Mouse (Mus musculus): Measurements from ENCODE around the gene Stk4. TPM values are rescaled to one million over a fixed set of nuclear protein-coding genes. Genes with fewer than 3 reads are reported as not detected.

Gene Stk4
- polyA plus RNA-seq, 1 experiment from 2014 or later: 14.0 TPM

DNA sequence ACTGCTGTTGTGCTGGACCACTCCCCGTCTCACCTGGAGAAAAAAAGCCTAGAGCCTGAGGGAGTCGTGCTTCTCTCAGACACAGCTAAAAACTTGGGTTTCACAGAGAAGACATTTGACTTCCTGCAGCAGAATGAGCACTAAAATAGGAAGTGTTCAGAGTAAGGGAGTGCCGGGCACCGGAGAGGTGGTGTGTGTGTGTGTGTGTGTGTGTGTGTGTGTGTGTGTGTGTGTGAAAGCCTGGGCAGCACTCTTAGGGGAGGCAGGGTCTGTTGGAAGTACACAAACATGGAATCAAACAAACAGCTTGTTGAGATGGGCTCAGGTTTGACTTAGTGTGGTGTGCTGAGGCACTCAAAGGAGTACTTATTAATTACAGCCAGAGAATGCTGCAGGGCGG lies 5.0 kb downstream of the Stk4 start:
- Histone ChIP-seq H3K9me3 (replicated peaks; ENCODE audit: control insufficient read depth, low read length) (no peaks in the 10 kb centered on the region), H3K36me3 (ENCODE audit: control insufficient read depth, insufficient read depth) (peaks cover 3% of the 10 kb centered on the region; the same call in 1 of the 2 replicates), H3K27ac (ENCODE audit: low read length) (no peak overlapping the region; the same call in 1 of the 2 replicates), H3K4me1 (ENCODE audit: control insufficient read depth, low read depth, low read length) (peaks cover 28% of the 10 kb centered on the region), H3K9ac (ENCODE audit: low read depth, low read length) (peak overlapping the region; percentile 78), H3K27me3 (ENCODE audit: control insufficient read depth, insufficient read depth, low read depth, low read length) (no peaks in the 10 kb centered on the region), H3K4me3 (ENCODE audit: low read depth, low read length) (peak overlapping the region; percentile 93), H3K4me2 (ENCODE audit: low read depth, low read length) (peak overlapping the region; percentile 83)
- ATAC-seq (ENCODE audit: low read depth): no peak
- 14% methylated on average over 5 of the region's 5 CpGs for WGBS (ENCODE audit: insufficient replicate concordance)

- no peak for ATAC-seq (ENCODE audit: low read depth)
- Histone ChIP-seq H3K27ac (ENCODE audit: low read length) (no peak overlapping the region), H3K4me3 (ENCODE audit: low read depth, low read length) (no peak overlapping the region), H3K4me1 (ENCODE audit: control insufficient read depth, low read depth, low read length) (peaks cover 22% of the 10 kb centered on the region), H3K4me2 (ENCODE audit: low read depth, low read length) (no peak overlapping the region), H3K36me3 (ENCODE audit: control insufficient read depth, insufficient read depth) (peaks cover 8% of the 10 kb centered on the region), H3K9me3 (replicated peaks; ENCODE audit: control insufficient read depth, low read length) (no peaks in the 10 kb centered on the region), H3K9ac (ENCODE audit: low read depth, low read length) (no peak overlapping the region), H3K27me3 (ENCODE audit: control insufficient read depth, insufficient read depth, low read depth, low read length) (no peaks in the 10 kb centered on the region)
- 79% methylated on average over 8 of the region's 8 CpGs for WGBS (ENCODE audit: insufficient replicate concordance)
Observed at GRCm38 (mm10) chr2:164076874-164077425, 6.8 kb downstream of the Stk4 start.

GRCm38 (mm10) chr2:164077875-164078274 lies 7.8 kb downstream of the Stk4 start:
- ATAC-seq (ENCODE audit: low read depth): no peak
- H3K27me3 ChIP-seq (ENCODE audit: control insufficient read depth, insufficient read depth, low read depth, low read length): no peaks in the 10 kb centered on the region
- 45% methylated on average over 5 of the region's 5 CpGs for WGBS (ENCODE audit: insufficient replicate concordance)
- no peak overlapping the region for H3K27ac ChIP-seq (ENCODE audit: low read length)
- H3K9ac ChIP-seq (ENCODE audit: low read depth, low read length): no peak overlapping the region
- no peak overlapping the region for H3K4me3 ChIP-seq (ENCODE audit: low read depth, low read length)
- H3K4me2 ChIP-seq (ENCODE audit: low read depth, low read length): no peak overlapping the region
- peaks cover 22% of the 10 kb centered on the region for H3K4me1 ChIP-seq (ENCODE audit: control insufficient read depth, low read depth, low read length)
- H3K9me3 ChIP-seq (replicated peaks; ENCODE audit: control insufficient read depth, low read length): no peaks in the 10 kb centered on the region
- H3K36me3 ChIP-seq (ENCODE audit: control insufficient read depth, insufficient read depth): peaks cover 13% of the 10 kb centered on the region

GRCm38 (mm10) chr2:164079488-164079887 lies 9.4 kb downstream of the Stk4 start:
- H3K36me3 ChIP-seq (ENCODE audit: control insufficient read depth, insufficient read depth): peaks cover 13% of the 10 kb centered on the region
- H3K4me1 ChIP-seq (ENCODE audit: control insufficient read depth, low read depth, low read length): peaks cover 22% of the 10 kb centered on the region
- peak; percentile 10; the same call in 1 of the 2 replicates for ATAC-seq (ENCODE audit: low read depth)
- H3K27me3 ChIP-seq (ENCODE audit: control insufficient read depth, insufficient read depth, low read depth, low read length): no peaks in the 10 kb centered on the region
- no peak overlapping the region for H3K4me3 ChIP-seq (ENCODE audit: low read depth, low read length)
- H3K27ac ChIP-seq (ENCODE audit: low read length): no peak overlapping the region
- no peaks in the 10 kb centered on the region for H3K9me3 ChIP-seq (replicated peaks; ENCODE audit: control insufficient read depth, low read length)
- 41% methylated on average over 6 of the region's 6 CpGs for WGBS (ENCODE audit: insufficient replicate concordance)
- H3K9ac ChIP-seq (ENCODE audit: low read depth, low read length): no peak overlapping the region
- H3K4me2 ChIP-seq (ENCODE audit: low read depth, low read length): no peak overlapping the region

DNA sequence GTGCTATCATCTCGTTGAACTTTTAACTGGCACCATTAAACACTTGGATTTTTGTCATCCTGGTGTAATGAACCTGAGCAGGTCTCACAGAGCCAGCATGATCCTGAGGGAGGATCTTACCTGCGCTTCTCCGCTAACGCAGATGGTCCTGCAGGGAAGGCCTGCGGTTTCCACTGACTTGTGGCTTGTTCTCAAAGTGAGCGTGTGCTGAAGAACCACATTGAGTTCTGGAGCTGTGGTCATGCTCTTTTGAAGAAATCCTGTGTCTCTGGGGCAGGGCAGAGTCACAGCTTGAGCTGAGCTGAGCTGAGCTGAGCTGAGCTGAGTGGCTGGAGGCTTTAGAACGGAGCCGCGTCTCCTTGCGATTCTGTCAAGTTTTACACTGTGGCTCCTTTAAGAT lies 11.5 kb downstream of the Stk4 start:
- no peak overlapping the region for H3K27ac ChIP-seq (ENCODE audit: low read length)
- H3K9ac ChIP-seq (ENCODE audit: low read depth, low read length): no peak overlapping the region
- H3K4me2 ChIP-seq (ENCODE audit: low read depth, low read length): no peak overlapping the region
- H3K4me3 ChIP-seq (ENCODE audit: low read depth, low read length): no peak overlapping the region
- peaks cover 17% of the 10 kb centered on the region for H3K36me3 ChIP-seq (ENCODE audit: control insufficient read depth, insufficient read depth)
- WGBS (ENCODE audit: insufficient replicate concordance): 91% methylated on average over 10 of the region's 10 CpGs
- peaks cover 10% of the 10 kb centered on the region; the same call in 1 of the 2 replicates for H3K4me1 ChIP-seq (ENCODE audit: control insufficient read depth, low read depth, low read length)
- H3K27me3 ChIP-seq (ENCODE audit: control insufficient read depth, insufficient read depth, low read depth, low read length): no peaks in the 10 kb centered on the region
- no peaks in the 10 kb centered on the region for H3K9me3 ChIP-seq (replicated peaks; ENCODE audit: control insufficient read depth, low read length)
- ATAC-seq (ENCODE audit: low read depth): no peak

DNA sequence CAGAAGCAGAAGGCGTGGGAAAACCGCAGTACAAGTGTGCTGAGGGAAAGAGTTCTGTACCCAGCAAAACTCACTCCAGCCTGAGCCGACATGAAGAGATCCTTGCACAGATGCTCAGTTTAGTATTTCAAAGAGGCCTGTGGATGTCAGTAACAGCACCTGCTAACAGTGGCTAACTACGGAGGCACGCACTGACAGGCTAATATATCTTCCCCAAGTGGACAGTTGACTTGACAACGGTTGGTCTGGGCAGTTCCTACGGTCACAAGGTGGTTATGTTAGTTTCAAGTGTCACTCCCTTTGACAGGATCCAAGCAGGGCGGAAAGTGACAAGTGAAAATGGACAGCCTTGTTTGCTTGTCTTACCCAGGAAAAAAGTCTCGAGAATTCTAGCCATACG lies 12.1 kb downstream of the Stk4 start:
- ATAC-seq (ENCODE audit: low read depth): no peak

DNA sequence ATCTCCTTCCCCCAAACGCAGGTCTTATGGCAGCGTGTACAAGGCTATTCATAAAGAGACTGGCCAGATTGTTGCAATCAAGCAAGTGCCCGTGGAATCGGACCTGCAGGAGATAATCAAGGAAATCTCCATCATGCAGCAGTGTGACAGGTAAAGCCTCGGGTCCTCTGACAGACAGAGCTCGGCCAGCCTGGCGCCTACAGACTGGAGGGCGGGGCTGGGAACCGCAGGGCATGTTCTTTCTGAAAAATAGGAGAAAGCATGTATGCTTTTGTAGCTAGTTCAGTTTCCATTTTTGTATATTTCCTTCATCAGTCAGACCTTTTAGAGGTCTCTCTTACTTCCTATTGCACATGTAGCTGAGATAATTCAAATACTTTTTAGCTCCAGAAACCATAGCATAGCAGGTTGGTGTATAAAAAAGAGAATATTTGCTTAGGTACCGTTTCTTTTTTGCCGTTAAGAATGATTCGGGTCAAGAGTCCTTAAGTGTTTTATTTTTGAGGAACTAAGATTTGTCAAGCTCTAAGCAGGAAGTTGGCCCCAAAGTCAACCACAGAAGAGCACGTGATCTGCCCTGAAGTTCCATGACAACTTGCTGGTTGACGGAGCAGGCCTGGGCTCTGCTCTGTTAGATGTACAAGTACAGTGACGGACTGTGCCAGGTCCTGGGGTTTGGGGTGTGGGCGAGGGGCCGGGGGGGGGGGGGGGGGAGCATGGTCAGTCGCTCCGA lies 13.7 kb downstream of the Stk4 start:
- ATAC-seq (ENCODE audit: low read depth): peak; percentile 53; the same call in 1 of the 2 replicates
- H3K36me3 ChIP-seq (ENCODE audit: control insufficient read depth, insufficient read depth): peaks cover 21% of the 10 kb centered on the region
- peak overlapping the region; percentile 10; the same call in 1 of the 2 replicates for H3K4me2 ChIP-seq (ENCODE audit: low read depth, low read length)

More for the DNA sequence above, 12.1 kb downstream of the Stk4 start:
- H3K36me3 ChIP-seq (ENCODE audit: control insufficient read depth, insufficient read depth): peaks cover 20% of the 10 kb centered on the region
- no peak overlapping the region for H3K9ac ChIP-seq (ENCODE audit: low read depth, low read length)
- no peak overlapping the region for H3K4me2 ChIP-seq (ENCODE audit: low read depth, low read length)
- H3K27ac ChIP-seq (ENCODE audit: low read length): no peak overlapping the region
- H3K27me3 ChIP-seq (ENCODE audit: control insufficient read depth, insufficient read depth, low read depth, low read length): no peaks in the 10 kb centered on the region
- 70% methylated on average over 10 of the region's 10 CpGs for WGBS (ENCODE audit: insufficient replicate concordance)
- peaks cover 6% of the 10 kb centered on the region; the same call in 1 of the 2 replicates for H3K4me1 ChIP-seq (ENCODE audit: control insufficient read depth, low read depth, low read length)
- no peak overlapping the region for H3K4me3 ChIP-seq (ENCODE audit: low read depth, low read length)
- no peaks in the 10 kb centered on the region for H3K9me3 ChIP-seq (replicated peaks; ENCODE audit: control insufficient read depth, low read length)

GRCm38 (mm10) chr2:164084342-164084700 lies 14.2 kb downstream of the Stk4 start:
- 33% methylated on average over 7 of the region's 7 CpGs for WGBS (ENCODE audit: insufficient replicate concordance)
- Histone ChIP-seq H3K27ac (ENCODE audit: low read length) (no peak overlapping the region; the same call in none of the 2 replicates), H3K4me1 (ENCODE audit: control insufficient read depth, low read depth, low read length) (peaks cover 2% of the 10 kb centered on the region; the same call in 1 of the 2 replicates), H3K4me2 (ENCODE audit: low read depth, low read length) (peak overlapping the region; percentile 10; the same call in 1 of the 2 replicates), H3K36me3 (ENCODE audit: control insufficient read depth, insufficient read depth) (peaks cover 25% of the 10 kb centered on the region), H3K27me3 (ENCODE audit: control insufficient read depth, insufficient read depth, low read depth, low read length) (no peaks in the 10 kb centered on the region), H3K9ac (ENCODE audit: low read depth, low read length) (no peak overlapping the region), H3K4me3 (ENCODE audit: low read depth, low read length) (no peak overlapping the region), H3K9me3 (replicated peaks; ENCODE audit: control insufficient read depth, low read length) (no peaks in the 10 kb centered on the region)
- no peak for ATAC-seq (ENCODE audit: low read depth)

More for the DNA sequence above, 13.7 kb downstream of the Stk4 start:
- H3K27ac ChIP-seq (ENCODE audit: low read length): peak overlapping the region; percentile 22
- H3K4me3 ChIP-seq (ENCODE audit: low read depth, low read length): no peak overlapping the region
- no peaks in the 10 kb centered on the region for H3K27me3 ChIP-seq (ENCODE audit: control insufficient read depth, insufficient read depth, low read depth, low read length)
- H3K9ac ChIP-seq (ENCODE audit: low read depth, low read length): no peak overlapping the region
- WGBS (ENCODE audit: insufficient replicate concordance): 31% methylated on average over 19 of the region's 19 CpGs
- H3K9me3 ChIP-seq (replicated peaks; ENCODE audit: control insufficient read depth, low read length): no peaks in the 10 kb centered on the region
- H3K4me1 ChIP-seq (ENCODE audit: control insufficient read depth, low read depth, low read length): peaks cover 2% of the 10 kb centered on the region; the same call in 1 of the 2 replicates

GRCm38 (mm10) chr2:164087416-164088017 lies 17.4 kb downstream of the Stk4 start:
- H3K9me3 ChIP-seq (replicated peaks; ENCODE audit: control insufficient read depth, low read length): no peaks in the 10 kb centered on the region
- WGBS (ENCODE audit: insufficient replicate concordance): 43% methylated on average over 6 of the region's 6 CpGs
- no peaks in the 10 kb centered on the region for H3K27me3 ChIP-seq (ENCODE audit: control insufficient read depth, insufficient read depth, low read depth, low read length)
- no peak overlapping the region for H3K9ac ChIP-seq (ENCODE audit: low read depth, low read length)
- H3K36me3 ChIP-seq (ENCODE audit: control insufficient read depth, insufficient read depth): peaks cover 12% of the 10 kb centered on the region
- H3K4me3 ChIP-seq (ENCODE audit: low read depth, low read length): no peak overlapping the region
- no peak for ATAC-seq (ENCODE audit: low read depth)
- no peaks in the 10 kb centered on the region; the same call in 1 of the 2 replicates for H3K4me1 ChIP-seq (ENCODE audit: control insufficient read depth, low read depth, low read length)
- no peak overlapping the region for H3K27ac ChIP-seq (ENCODE audit: low read length)
- H3K4me2 ChIP-seq (ENCODE audit: low read depth, low read length): no peak overlapping the region

Data from liver, embryonic 16.5 days (tissue).